In genomic region chr8:71948624-71949023, GRCm38 (mm10) we compare ENCODE assay signal across 21 mouse cellular contexts.
"Had no signal": no experiment of that assay in that cellular context is flagged by ENCODE, and none has a peak within 500 bp of the region (broad histone marks: within the 10 kb centered on the region; RNA-seq: fewer than 3 reads in every experiment).

No protein-coding gene starts in this region.

- H3K9ac ChIP-seq: limb, embryonic 13.5 days; liver, embryonic 12.5 days; liver, embryonic 15.5 days; lung, embryonic 15.5 days; midbrain, embryonic 12.5 days; midbrain, embryonic 15.5 days; neural tube, embryonic 13.5 days had no signal

- DNase-seq: kidney, adult 18-20 months; kidney, postnatal 25 days; layer of hippocampus, adult 9-11 months; layer of hippocampus, postnatal 36 days; liver; lung, adult 18-20 months; lung, postnatal 10 days; lung, postnatal 36 days; thymus, adult 18-20 months; thymus, postnatal 36 days had no signal

- H3K4me2 ChIP-seq: limb, embryonic 13.5 days; liver, embryonic 12.5 days; liver, embryonic 15.5 days; lung, embryonic 15.5 days; midbrain, embryonic 12.5 days; midbrain, embryonic 15.5 days; neural tube, embryonic 13.5 days had no signal

- H3K27me3 ChIP-seq: lung, embryonic 15.5 days; neural tube, embryonic 13.5 days had no signal

- H3K4me3 ChIP-seq: layer of hippocampus, adult 2 months; limb, embryonic 10.5 days; limb, embryonic 13.5 days; liver, embryonic 12.5 days; liver, embryonic 15.5 days; lung, embryonic 15.5 days; megakaryocyte, embryonic 14.5 days; midbrain, embryonic 12.5 days; midbrain, embryonic 15.5 days; neural tube, embryonic 13.5 days had no signal

- H3K36me3 ChIP-seq: liver, embryonic 15.5 days; lung, embryonic 15.5 days; midbrain, embryonic 15.5 days had no signal

- ATAC-seq: liver, embryonic 12.5 days; midbrain, embryonic 15.5 days had no signal

- H3K9me3 ChIP-seq: limb, embryonic 10.5 days; limb, embryonic 13.5 days; liver, embryonic 12.5 days; liver, embryonic 15.5 days; lung, embryonic 15.5 days; megakaryocyte, embryonic 14.5 days; midbrain, embryonic 12.5 days; midbrain, embryonic 15.5 days; neural tube, embryonic 13.5 days had no signal

- H3K27ac ChIP-seq: kidney, postnatal 0 days; layer of hippocampus, adult 2 months; limb, embryonic 10.5 days; limb, embryonic 13.5 days; liver, embryonic 12.5 days; liver, embryonic 15.5 days; lung, embryonic 15.5 days; midbrain, embryonic 12.5 days; midbrain, embryonic 15.5 days; neural tube, embryonic 13.5 days had no signal
